Mouse (Mus musculus): ENCODE results near the gene Ugdh. TPM values are rescaled to one million over a fixed set of nuclear protein-coding genes. Genes with fewer than 3 reads are reported as not detected.

Ugdh gene
- total RNA-seq, 2 experiments from 2014 or later: 31.8 to 32.7 TPM

GRCm38 (mm10) chr5:65457086-65457827, 21.5 kb upstream of the Ugdh start:
- H3K4me3 ChIP-seq: no peak overlapping the region
- no peak for TF ChIP-seq CTCF (conservative IDR thresholded peaks at IDR 0.05)
- DNase-seq (ENCODE audit: low spot score in 2 of 2): no peak
- H3K27ac ChIP-seq: 0 out of 2 replicates have a peak overlapping the region, but pooled peaks have one; percentile 43

GRCm38 (mm10) chr5:65454771-65455170, 19.0 kb upstream of the Ugdh start:
- TF ChIP-seq CTCF (conservative IDR thresholded peaks at IDR 0.05): no peak
- Histone ChIP-seq H3K27ac (no peak overlapping the region), H3K4me3 (no peak overlapping the region)
- no peak for DNase-seq (ENCODE audit: low spot score in 2 of 2)

- Histone ChIP-seq H3K4me3 (no peak overlapping the region), H3K27ac (no peak overlapping the region)
- no peak for TF ChIP-seq CTCF (conservative IDR thresholded peaks at IDR 0.05)
- DNase-seq (ENCODE audit: low spot score in 2 of 2): no peak
These were observed 13.2 kb upstream of the Ugdh start for GRCm38 (mm10) chr5:65448941-65449340.

- Histone ChIP-seq H3K4me3 (no peak overlapping the region), H3K27ac (no peak overlapping the region)
- TF ChIP-seq CTCF (conservative IDR thresholded peaks at IDR 0.05): no peak
- no peak for DNase-seq (ENCODE audit: low spot score in 2 of 2)
These were observed 12.1 kb upstream of the Ugdh start for GRCm38 (mm10) chr5:65447826-65448225.

- DNase-seq (ENCODE audit: low spot score in 2 of 2): no peak
- H3K4me3 ChIP-seq: no peak overlapping the region
- H3K27ac ChIP-seq: no peak overlapping the region
- TF ChIP-seq CTCF (conservative IDR thresholded peaks at IDR 0.05): no peak
These were observed 11.0 kb upstream of the Ugdh start for GRCm38 (mm10) chr5:65446756-65447155.

- no peak overlapping the region for H3K4me3 ChIP-seq
- no peak for DNase-seq (ENCODE audit: low spot score in 2 of 2)
- TF ChIP-seq CTCF (conservative IDR thresholded peaks at IDR 0.05): no peak
- no peak overlapping the region for H3K27ac ChIP-seq
These were observed 9.2 kb upstream of the Ugdh start for GRCm38 (mm10) chr5:65444981-65445380.

GRCm38 (mm10) chr5:65438041-65438440, 2.3 kb upstream of the Ugdh start:
- no peak for TF ChIP-seq CTCF (conservative IDR thresholded peaks at IDR 0.05)
- Histone ChIP-seq H3K27ac (no peak overlapping the region), H3K4me3 (no peak overlapping the region)
- DNase-seq (ENCODE audit: low spot score in 2 of 2): no peak

GRCm38 (mm10) chr5:65435363-65435805, 365 bp downstream of the Ugdh start:
- no peak for DNase-seq (ENCODE audit: low spot score in 2 of 2)
- peak overlapping the region; percentile 95 for H3K4me3 ChIP-seq
- TF ChIP-seq CTCF (conservative IDR thresholded peaks at IDR 0.05): no peak
- peak overlapping the region; percentile 93 for H3K27ac ChIP-seq

- peak in 1 of 2 experiments; percentile 47 for DNase-seq (ENCODE audit: low spot score in 2 of 2)
- peak overlapping the region; percentile 95 for H3K4me3 ChIP-seq
- TF ChIP-seq CTCF (conservative IDR thresholded peaks at IDR 0.05): peak; percentile 59
- H3K27ac ChIP-seq: peak overlapping the region; percentile 93
These were observed 1.0 kb downstream of the Ugdh start for GRCm38 (mm10) chr5:65434471-65435362.

GRCm38 (mm10) chr5:65429441-65429840, 6.3 kb downstream of the Ugdh start:
- no peak overlapping the region for H3K27ac ChIP-seq
- no peak for TF ChIP-seq CTCF (conservative IDR thresholded peaks at IDR 0.05)
- H3K4me3 ChIP-seq: no peak overlapping the region
- no peak for DNase-seq (ENCODE audit: low spot score in 2 of 2)

GRCm38 (mm10) chr5:65428321-65428720, 7.4 kb downstream of the Ugdh start:
- no peak overlapping the region for H3K27ac ChIP-seq
- no peak for DNase-seq (ENCODE audit: low spot score in 2 of 2)
- no peak for TF ChIP-seq CTCF (conservative IDR thresholded peaks at IDR 0.05)
- no peak overlapping the region for H3K4me3 ChIP-seq

- no peak for DNase-seq (ENCODE audit: low spot score in 2 of 2)
- Histone ChIP-seq H3K27ac (no peak overlapping the region), H3K4me3 (no peak overlapping the region)
- no peak for TF ChIP-seq CTCF (conservative IDR thresholded peaks at IDR 0.05)
These were observed 10.5 kb downstream of the Ugdh start for GRCm38 (mm10) chr5:65425251-65425650.

- no peak for DNase-seq (ENCODE audit: low spot score in 2 of 2)
- Histone ChIP-seq H3K4me3 (no peak overlapping the region), H3K27ac (no peak overlapping the region)
- TF ChIP-seq CTCF (conservative IDR thresholded peaks at IDR 0.05): no peak
These were observed 11.5 kb downstream of the Ugdh start for GRCm38 (mm10) chr5:65424215-65424614.
